Mouse (Mus musculus) mouse trophoblast stem cell (cell line): Measurements from ENCODE around the gene Fgf11.

Source experiments
- in situ Hi-C, 2 experiments: fragments of 300-500 bp; cut with MseI, MboI; formaldehyde crosslinking; loops; 2 replicates in 1 of 2; 3 replicates in 1 of 2; pipeline ENCODE4 v1.15.1; 2025

Gene Fgf11

GRCm38 (mm10) chr11:69801379-69801977 lies at the start of gene Fgf11:
Gene Fgf11 (minus strand): TSS chr11:69801857.
- in situ Hi-C loops, result no loop called here

- in situ Hi-C loops, result no loop called here
These were observed 49.1 kb upstream of the Fgf11 start for GRCm38 (mm10) chr11:69850754-69851153.

- in situ Hi-C loops, result no loop called here
These were observed 48.2 kb upstream of the Fgf11 start for GRCm38 (mm10) chr11:69849884-69850283.

GRCm38 (mm10) chr11:69849128-69849527 lies 47.5 kb upstream of the Fgf11 start:
- in situ Hi-C loops, result no loop called here

GRCm38 (mm10) chr11:69848021-69848420 lies 46.4 kb upstream of the Fgf11 start:
- in situ Hi-C loops, result no loop called here

- in situ Hi-C loops, result no loop called here
These were observed 45.4 kb upstream of the Fgf11 start for GRCm38 (mm10) chr11:69846738-69847688.

- in situ Hi-C loops, result no loop called here
These were observed 44.6 kb upstream of the Fgf11 start, which contains the start of gene Plscr3 for GRCm38 (mm10) chr11:69846198-69846680. Gene Plscr3 (plus strand): TSS chr11:69846376.

GRCm38 (mm10) chr11:69838714-69839104 lies 37.1 kb upstream of the Fgf11 start:
- in situ Hi-C loops, result no loop called here

- in situ Hi-C loops, result no loop called here
These were observed 36.5 kb upstream of the Fgf11 start, which contains the start of gene Tmem256 for GRCm38 (mm10) chr11:69837952-69838713. Gene Tmem256 (plus strand): TSS chr11:69838514.

GRCm38 (mm10) chr11:69837604-69837951 lies 35.9 kb upstream of the Fgf11 start, which contains the start of gene Nlgn2:
Gene Nlgn2 (minus strand): TSS chr11:69837784.
- in situ Hi-C loops, result no loop called here

- in situ Hi-C loops, result no loop called here
These were observed 35.3 kb upstream of the Fgf11 start for GRCm38 (mm10) chr11:69836703-69837576.

GRCm38 (mm10) chr11:69835966-69836335 lies 34.3 kb upstream of the Fgf11 start:
- in situ Hi-C loops, result no loop called here

GRCm38 (mm10) chr11:69835326-69835965 lies 33.8 kb upstream of the Fgf11 start:
- in situ Hi-C loops, result no loop called here

- in situ Hi-C loops, result no loop called here
These were observed 32.4 kb upstream of the Fgf11 start for GRCm38 (mm10) chr11:69834001-69834549.

GRCm38 (mm10) chr11:69833554-69833953 lies 31.9 kb upstream of the Fgf11 start:
- in situ Hi-C loops, result no loop called here

GRCm38 (mm10) chr11:69828832-69829231 lies 27.2 kb upstream of the Fgf11 start:
- in situ Hi-C loops, result no loop called here

GRCm38 (mm10) chr11:69823456-69823855 lies 21.8 kb upstream of the Fgf11 start:
- in situ Hi-C loops, result no loop called here

- in situ Hi-C loops, result no loop called here
These were observed 20.4 kb upstream of the Fgf11 start, which contains the start of gene Spem1 for GRCm38 (mm10) chr11:69822080-69822479. Gene Spem1 (minus strand): TSS chr11:69822180.

GRCm38 (mm10) chr11:69818871-69819270 lies 17.2 kb upstream of the Fgf11 start:
- in situ Hi-C loops, result no loop called here

GRCm38 (mm10) chr11:69818365-69818764 lies 16.7 kb upstream of the Fgf11 start, which contains the start of gene Spem2:
Gene Spem2 (minus strand): TSS chr11:69818465.
- in situ Hi-C loops, result no loop called here
